Mouse (Mus musculus) R1 (cell line): ENCODE measurements at regions not wholly inside any gene's neighbourhood (a gene's known extent, or its start where the extent isn't known, plus 50 kb on each side); places are given as distances from the start of the nearest gene placed in this dataset.

Experiments used
- DNase-seq: peaks from one replicate; pipeline ENCODE4 v3.0.0-alpha.2; 2018; ENCODE audit warnings: low read depth, low spot score

- no peak for DNase-seq
Observed at GRCm38 (mm10) chr11:10689917-10690316, 424.1 kb upstream of the Vwc2 start.

GRCm38 (mm10) chr11:10724991-10725390, 389.0 kb upstream of the Vwc2 start:
- DNase-seq = no peak

GRCm38 (mm10) chr11:10728818-10729549, 385.0 kb upstream of the Vwc2 start:
- DNase-seq = peak; percentile 70
